ENCODE assay signal across 9 mouse cellular contexts in genomic region chr10:111335517-111336352, GRCm38 (mm10). TPM values are rescaled to one million over a fixed set of nuclear protein-coding genes. Genes with fewer than 3 reads are reported as not detected.
A peak's percentile ranks its signal among the peaks of the same experiment; 100 is the strongest.
DNase-seq lines count a peak whose midpoint lies in the region; ATAC-seq and TF ChIP-seq lines count a peak whose summit lies in the region.
"Had no signal": no experiment of that assay in that cellular context is flagged by ENCODE, and none has a peak within 500 bp of the region (broad histone marks: within the 10 kb centered on the region; RNA-seq: fewer than 3 reads in every experiment).

No protein-coding gene starts in this region.

- TF ChIP-seq CTCF in liver, adult 2 months (IDR thresholded peaks at IDR 0.05; ENCODE audit: low read depth, low read length) = no peak

- H3K9me3 ChIP-seq in midbrain, embryonic 11.5 days (ENCODE audit: control insufficient read depth, low read length) = no peaks in the 10 kb centered on the region
- H3K9me3 ChIP-seq: G1E had no signal

- no peaks in the 10 kb centered on the region for H3K27me3 ChIP-seq in liver, adult 2 months (ENCODE audit: control insufficient read depth, insufficient read depth, low read length)
- H3K27me3 ChIP-seq in midbrain, embryonic 11.5 days (ENCODE audit: control insufficient read depth, insufficient read depth, low read length) = no peaks in the 10 kb centered on the region

- H3K79me2 ChIP-seq in liver, adult 2 months (ENCODE audit: control insufficient read depth, insufficient read depth, low read length) = no peaks in the 10 kb centered on the region

- peak; percentile 79 for DNase-seq in liver, adult 2 months (ENCODE audit: extremely low read depth, low read depth, low spot score)
- no peak for DNase-seq in liver
- peak; percentile 33 for DNase-seq in forelimb bud, embryonic 11.5 days (ENCODE audit: low read depth, low spot score)
- DNase-seq in kidney, postnatal 36 days = peak; percentile 20 to 51
- peak; percentile 94 for DNase-seq in midbrain, embryonic 11.5 days (ENCODE audit: low spot score, missing footprints)
- no peak for DNase-seq in layer of hippocampus, postnatal 25 days (ENCODE audit: extremely low spot score in 1 of 2, low spot score in 1 of 2)
- DNase-seq in spleen, postnatal 36 days (ENCODE audit: low spot score in 2 of 2) = no peak
- DNase-seq in gastrocnemius, adult 18-20 months (ENCODE audit: low spot score) = no peak

- peak overlapping the region; percentile 60; the same call in 1 of the 2 replicates for H3K27ac ChIP-seq in liver, adult 2 months (replicated peaks; ENCODE audit: insufficient read depth, low read depth, low read length)
- no peak overlapping the region for H3K27ac ChIP-seq in midbrain, embryonic 11.5 days (ENCODE audit: low read depth, low read length)

- H3K4me3 ChIP-seq in liver, adult 2 months (ENCODE audit: insufficient read depth, low read depth, low read length) = no peak overlapping the region
- no peak overlapping the region; the same call in 1 of the 2 replicates for H3K4me3 ChIP-seq in midbrain, embryonic 11.5 days (ENCODE audit: low read depth, low read length)

- peaks cover 4% of the 10 kb centered on the region for H3K4me1 ChIP-seq in liver, adult 2 months (ENCODE audit: control insufficient read depth, insufficient read depth, low read length)
- no peaks in the 10 kb centered on the region for H3K4me1 ChIP-seq in midbrain, embryonic 11.5 days (ENCODE audit: control insufficient read depth, insufficient read depth, low read length)

- no peak for TF ChIP-seq POLR2A in liver, adult 2 months (IDR thresholded peaks at IDR 0.05; ENCODE audit: extremely low read depth, insufficient read depth, low read length)

- peak overlapping the region; percentile 47; the same call in 1 of the 2 replicates for H3K9ac ChIP-seq in liver, adult 2 months (ENCODE audit: low read depth, low read length)
- H3K9ac ChIP-seq in midbrain, embryonic 11.5 days (ENCODE audit: low read length) = peak overlapping the region; percentile 40

- no peaks in the 10 kb centered on the region for H3K36me3 ChIP-seq in liver, adult 2 months (ENCODE audit: control insufficient read depth, insufficient read depth, low read length)
- H3K36me3 ChIP-seq in midbrain, embryonic 11.5 days (ENCODE audit: control insufficient read depth, insufficient read depth, low read length) = no peaks in the 10 kb centered on the region
- H3K36me3 ChIP-seq: G1E had no signal

- ATAC-seq in midbrain, embryonic 11.5 days (ENCODE audit: low FRiP score) = peak; percentile 30; the same call in 1 of the 2 replicates

- 16% methylated on average over 29 of the region's 29 CpGs for WGBS in liver, adult 2 months
- WGBS in midbrain, embryonic 11.5 days = 19% methylated on average over 29 of the region's 29 CpGs

- H3K4me2 ChIP-seq in midbrain, embryonic 11.5 days = peak overlapping the region; percentile 18

RNA-seq across cellular contexts. Expression of gene Bbs10, which starts 37.3 kb away (rescaled TPM):
- total RNA-seq in liver, adult 2 months (2014; rRNA removed) = 5.2 and 6.2 TPM in 2 replicates
- polyA plus RNA-seq in liver, adult 2 months (2012; rRNA removed) = 1.3 and 1.6 TPM in 2 replicates
- polyA plus RNA-seq in midbrain, embryonic 11.5 days (2014; fragmentation: Nextera tagmentation; extraction: Ambion mirVana) = 7.7 and 9.0 TPM in 2 replicates
- 1 to 10 TPM; 5.8 TPM for total RNA-seq in layer of hippocampus, postnatal 25 days (2021)
- 1 to 10 TPM; 1.4 to 1.6 TPM for total RNA-seq in gastrocnemius, adult 18-20 months (2021)

Comparison
In these comparisons a context has a peak if more than half of its experiments do, and no peak if none do; other contexts are left out.
1. DNase-seq: peak in liver, adult 2 months (single experiment), forelimb bud, embryonic 11.5 days (single experiment), kidney, postnatal 36 days (2 of 2) and midbrain, embryonic 11.5 days (single experiment); none in liver (single experiment), layer of hippocampus, postnatal 25 days (0 of 2), spleen, postnatal 36 days (0 of 2) and gastrocnemius, adult 18-20 months (single experiment).